Mouse (Mus musculus): ENCODE data around the gene Gal3st2b. TPM values are rescaled to one million over a fixed set of nuclear protein-coding genes. Genes with fewer than 3 reads are reported as not detected.

The Gal3st2b gene
- polyA plus RNA-seq (2012; rRNA removed), result not detected in 2 replicates

DNA sequence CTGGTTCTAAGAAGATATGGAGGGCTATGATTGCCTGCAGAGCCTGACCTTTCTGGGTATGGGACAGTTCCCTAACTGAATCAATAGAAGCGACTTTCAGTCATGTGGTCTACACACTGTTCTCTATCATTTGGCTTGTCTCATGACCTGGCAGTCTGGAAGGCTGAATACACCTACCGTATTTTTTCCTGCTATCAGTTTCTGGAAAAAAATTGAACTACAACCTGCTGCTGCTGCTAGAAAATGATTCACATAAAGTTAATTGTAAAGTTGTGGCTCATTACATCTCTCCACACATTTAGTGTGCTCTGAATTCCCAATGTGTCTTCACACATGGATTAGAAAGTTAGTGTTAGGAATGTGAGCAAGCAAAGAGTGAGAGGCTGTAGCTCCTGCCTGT lies at the start of gene Gal3st2b:
TSS of gene Gal3st2b (plus strand) at position 301 of the 400 bp plus-strand sequence.

DNA sequence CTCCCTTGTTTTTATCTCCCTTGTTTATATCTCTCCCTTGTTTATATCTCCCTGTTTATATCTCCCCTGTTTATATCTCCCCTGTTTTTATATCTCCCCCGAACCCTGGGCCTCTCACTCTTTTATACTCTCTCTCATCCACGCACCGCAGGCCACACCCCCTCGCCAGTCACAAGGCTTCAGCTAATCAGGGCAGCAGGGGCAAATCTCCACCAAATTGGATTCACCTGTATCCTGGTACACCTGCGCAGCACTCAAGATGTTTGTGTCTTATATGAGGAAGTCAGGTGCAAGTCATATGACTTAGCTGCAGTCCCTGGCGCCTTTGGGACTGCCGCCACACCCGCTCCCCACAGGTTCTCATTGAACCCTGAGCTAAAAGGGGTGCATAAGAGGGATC lies 72.1 kb downstream of the Gal3st2b start, which contains the start of gene Gal3st2c:
TSS of gene Gal3st2c (plus strand) at position 301 of the 400 bp plus-strand sequence.

Other genes starting within 250 kb of the Gal3st2b start
- gene Bok, start 232.7 kb upstream of the Gal3st2b start, polyA plus RNA-seq (2012; rRNA removed), result 75.2 and 100 TPM in 2 replicates
- 17.9 and 19.4 TPM in 2 replicates for gene Atg4b, start 166.8 kb upstream of the Gal3st2b start, polyA plus RNA-seq (2012; rRNA removed)
- gene Thap4, start 163.4 kb upstream of the Gal3st2b start, polyA plus RNA-seq (2012; rRNA removed), result 35.9 and 54.2 TPM in 2 replicates
- gene Dtymk, start 116.4 kb upstream of the Gal3st2b start, polyA plus RNA-seq (2012; rRNA removed), result 10.0 and 11.4 TPM in 2 replicates
- gene Ing5, start 114.3 kb upstream of the Gal3st2b start, polyA plus RNA-seq (2012; rRNA removed), result 2.2 and 2.7 TPM in 2 replicates
- gene D2hgdh, start 93.4 kb upstream of the Gal3st2b start, polyA plus RNA-seq (2012; rRNA removed), result 3.1 and 5.8 TPM in 2 replicates
- 0.03 and 0.11 TPM in 2 replicates for gene Gal3st2, start 57.0 kb upstream of the Gal3st2b start, polyA plus RNA-seq (2012; rRNA removed)
- not detected in 2 replicates for gene Gal3st2c, start 72.2 kb downstream of the Gal3st2b start, polyA plus RNA-seq (2012; rRNA removed)
- gene Neu4, start 102.1 kb downstream of the Gal3st2b start, polyA plus RNA-seq (2012; rRNA removed), result not detected in 2 replicates
- gene Pdcd1, start 134.2 kb downstream of the Gal3st2b start, polyA plus RNA-seq (2012; rRNA removed), result 0.34 TPM in 1 of 2 replicates, not detected in the other